Mouse (Mus musculus): ENCODE measurements around the gene Pithd1. TPM values are rescaled to one million over a fixed set of nuclear protein-coding genes. Genes with fewer than 3 reads are reported as not detected.
"Not testable (repeated sequence)": the region's sequence is repeated elsewhere in the genome, so short reads cannot be mapped to it uniquely, and the experiment has no call there.

Gene Pithd1
- polyA plus RNA-seq, 1 experiment from 2014 or later: 47.2 TPM

- H3K4me3 ChIP-seq: peak overlapping the region; percentile 87
- WGBS: 7% methylated on average over 23 of the region's 23 CpGs
- peak overlapping the region; percentile 99 for H3K9ac ChIP-seq
These were observed 642 bp downstream of the Pithd1 start for GRCm38 (mm10) chr4:135986301-135986942.

GRCm38 (mm10) chr4:135985769-135986168, 1.3 kb downstream of the Pithd1 start:
- Histone ChIP-seq H3K9ac (peak overlapping the region; percentile 99), H3K9me3 (replicated peaks) (no peaks in the 10 kb centered on the region), H3K4me2 (peak overlapping the region; percentile 87), H3K4me3 (peak overlapping the region; percentile 87), H3K27me3 (replicated peaks) (no peaks in the 10 kb centered on the region), H3K4me1 (replicated peaks) (peaks cover 26% of the 10 kb centered on the region), H3K27ac (ENCODE audit: poor library complexity, severe bottlenecking) (no peak overlapping the region), H3K36me3 (peaks cover 42% of the 10 kb centered on the region)
- no peak for ATAC-seq (ENCODE audit: insufficient number of reproducible peaks, low FRiP score)
- 82% methylated on average over 7 of the region's 7 CpGs for WGBS

More at GRCm38 (mm10) chr4:135986301-135986942, 642 bp downstream of the Pithd1 start:
- Histone ChIP-seq H3K4me1 (replicated peaks) (peaks cover 26% of the 10 kb centered on the region), H3K36me3 (peaks cover 39% of the 10 kb centered on the region), H3K9me3 (replicated peaks) (0 out of 2 replicates have a peak, but pooled peaks cover under 1% of the 10 kb centered on the region), H3K27ac (ENCODE audit: poor library complexity, severe bottlenecking) (peak overlapping the region; percentile 90), H3K4me2 (peak overlapping the region; percentile 87), H3K27me3 (replicated peaks) (no peaks in the 10 kb centered on the region)
- no peak; the same call in 1 of the 2 replicates for ATAC-seq (ENCODE audit: insufficient number of reproducible peaks, low FRiP score)

GRCm38 (mm10) chr4:135985193-135985592, 1.9 kb downstream of the Pithd1 start:
- H3K4me3 ChIP-seq: peak overlapping the region; percentile 87; the same call in 1 of the 2 replicates

GRCm38 (mm10) chr4:135984556-135984955, 2.5 kb downstream of the Pithd1 start:
- ATAC-seq (ENCODE audit: insufficient number of reproducible peaks, low FRiP score): no peak
- Histone ChIP-seq H3K9ac (no peak overlapping the region), H3K4me1 (replicated peaks) (peaks cover 26% of the 10 kb centered on the region), H3K4me3 (no peak overlapping the region), H3K36me3 (peaks cover 43% of the 10 kb centered on the region), H3K27ac (ENCODE audit: poor library complexity, severe bottlenecking) (no peak overlapping the region), H3K27me3 (replicated peaks) (no peaks in the 10 kb centered on the region), H3K9me3 (replicated peaks) (no peaks in the 10 kb centered on the region), H3K4me2 (peak overlapping the region; percentile 12)
- whole genome bisulfite sequencing: 75% methylated on average over 5 of the region's 5 CpGs

More at GRCm38 (mm10) chr4:135985193-135985592, 1.9 kb downstream of the Pithd1 start:
- Histone ChIP-seq H3K27ac (ENCODE audit: poor library complexity, severe bottlenecking) (no peak overlapping the region; the same call in 1 of the 2 replicates), H3K4me1 (replicated peaks) (peaks cover 26% of the 10 kb centered on the region), H3K9me3 (replicated peaks) (no peaks in the 10 kb centered on the region), H3K4me2 (peak overlapping the region; percentile 87; the same call in 1 of the 2 replicates), H3K27me3 (replicated peaks) (no peaks in the 10 kb centered on the region), H3K9ac (no peak overlapping the region), H3K36me3 (peaks cover 43% of the 10 kb centered on the region)
- peak; percentile 85 for ATAC-seq (ENCODE audit: insufficient number of reproducible peaks, low FRiP score)
- 82% methylated on average over 5 of the region's 5 CpGs for WGBS

- Histone ChIP-seq H3K27ac (ENCODE audit: poor library complexity, severe bottlenecking) (no peak overlapping the region), H3K9me3 (replicated peaks) (no peaks in the 10 kb centered on the region), H3K36me3 (peaks cover 60% of the 10 kb centered on the region), H3K4me3 (no peak overlapping the region), H3K27me3 (replicated peaks) (no peaks in the 10 kb centered on the region), H3K9ac (no peak overlapping the region), H3K4me2 (no peak overlapping the region), H3K4me1 (replicated peaks) (peaks cover 20% of the 10 kb centered on the region)
- WGBS: 84% methylated on average over 7 of the region's 7 CpGs
- no peak for ATAC-seq (ENCODE audit: insufficient number of reproducible peaks, low FRiP score)
These were observed 5.5 kb downstream of the Pithd1 start for GRCm38 (mm10) chr4:135981524-135982063.

GRCm38 (mm10) chr4:135980223-135980622, 6.8 kb downstream of the Pithd1 start:
- H3K4me1 ChIP-seq (replicated peaks); H3K4me3 ChIP-seq; H3K9me3 ChIP-seq (replicated peaks); H3K4me2 ChIP-seq; H3K27me3 ChIP-seq (replicated peaks); H3K9ac ChIP-seq; H3K27ac ChIP-seq (ENCODE audit: poor library complexity, severe bottlenecking); ATAC-seq (ENCODE audit: insufficient number of reproducible peaks, low FRiP score): not testable (repeated sequence)
- H3K36me3 ChIP-seq: peaks cover 70% of the 10 kb centered on the region
- 97% methylated on average over 5 of the region's 5 CpGs for WGBS

GRCm38 (mm10) chr4:135976146-135976545, 10.9 kb downstream of the Pithd1 start:
- Histone ChIP-seq H3K9me3 (replicated peaks) (no peaks in the 10 kb centered on the region), H3K4me1 (replicated peaks) (peaks cover 16% of the 10 kb centered on the region), H3K4me3 (no peak overlapping the region), H3K4me2 (no peak overlapping the region), H3K9ac (no peak overlapping the region), H3K36me3 (peaks cover 41% of the 10 kb centered on the region), H3K27me3 (replicated peaks) (no peaks in the 10 kb centered on the region), H3K27ac (ENCODE audit: poor library complexity, severe bottlenecking) (no peak overlapping the region)
- WGBS: 89% methylated on average over 12 of the region's 12 CpGs
- no peak for ATAC-seq (ENCODE audit: insufficient number of reproducible peaks, low FRiP score)

- ATAC-seq (ENCODE audit: insufficient number of reproducible peaks, low FRiP score): no peak
- Histone ChIP-seq H3K9ac (0 out of 2 replicates have a peak overlapping the region, but pooled peaks have one; percentile 93), H3K27ac (ENCODE audit: poor library complexity, severe bottlenecking) (0 out of 2 replicates have a peak overlapping the region, but pooled peaks have one; percentile 29), H3K4me2 (peak overlapping the region; percentile 92), H3K4me3 (peak overlapping the region; percentile 89), H3K36me3 (peaks cover 52% of the 10 kb centered on the region), H3K4me1 (replicated peaks) (peaks cover 22% of the 10 kb centered on the region), H3K9me3 (replicated peaks) (no peaks in the 10 kb centered on the region), H3K27me3 (replicated peaks) (no peaks in the 10 kb centered on the region)
- 48% methylated on average over 13 of the region's 13 CpGs for WGBS
These were observed 13.9 kb downstream of the Pithd1 start for GRCm38 (mm10) chr4:135972911-135973811.

- no peaks in the 10 kb centered on the region for H3K9me3 ChIP-seq (replicated peaks)
- H3K9ac ChIP-seq: peak within 1 kb of the TSS; percentile 93
- H3K27ac ChIP-seq (ENCODE audit: poor library complexity, severe bottlenecking): peak within 1 kb of the TSS; percentile 41; the same call in 1 of the 2 replicates
- WGBS: 3% methylated on average over 19 of the region's 19 CpGs
- ATAC-seq (ENCODE audit: insufficient number of reproducible peaks, low FRiP score): peak; percentile 82
- peak within 1 kb of the TSS; percentile 89 for H3K4me3 ChIP-seq
- peak within 1 kb of the TSS; percentile 92 for H3K4me2 ChIP-seq
- peaks cover 22% of the 10 kb centered on the region for H3K4me1 ChIP-seq (replicated peaks)
- H3K27me3 ChIP-seq (replicated peaks): no peaks in the 10 kb centered on the region
- peaks cover 59% of the 10 kb centered on the region for H3K36me3 ChIP-seq
These were observed 14.5 kb downstream of the Pithd1 start, which contains the start of gene Lypla2 for GRCm38 (mm10) chr4:135972556-135972906. Gene Lypla2 (minus strand): TSS chr4:135972626.

- no peaks in the 10 kb centered on the region for H3K9me3 ChIP-seq (replicated peaks)
- WGBS: 1% methylated on average over 35 of the region's 35 CpGs
- H3K4me3 ChIP-seq: peak overlapping the region; percentile 89
- H3K27me3 ChIP-seq (replicated peaks): no peaks in the 10 kb centered on the region
- H3K9ac ChIP-seq: peak overlapping the region; percentile 93
- H3K4me2 ChIP-seq: peak overlapping the region; percentile 92
- peak overlapping the region; percentile 41; the same call in 1 of the 2 replicates for H3K27ac ChIP-seq (ENCODE audit: poor library complexity, severe bottlenecking)
- ATAC-seq (ENCODE audit: insufficient number of reproducible peaks, low FRiP score): peak; percentile 3; the same call in 1 of the 2 replicates
- peaks cover 22% of the 10 kb centered on the region for H3K4me1 ChIP-seq (replicated peaks)
- H3K36me3 ChIP-seq: peaks cover 60% of the 10 kb centered on the region
These were observed 15.1 kb downstream of the Pithd1 start for GRCm38 (mm10) chr4:135971805-135972555.
